Mouse (Mus musculus) heart, embryonic 13.5 days (tissue): ENCODE results near the gene Gm21904. TPM values are rescaled to one million over a fixed set of nuclear protein-coding genes. Genes with fewer than 3 reads are reported as not detected.
"Not testable (repeated sequence)": the region's sequence is repeated elsewhere in the genome, so short reads cannot be mapped to it uniquely, and the experiment has no call there.

Experiments
- ATAC-seq: fragments of 200-750 bp; cut with Nextera tagmentation; 2 replicates; pipeline ENCODE4 v1.8.0; 2017; ENCODE audit warnings: moderate TSS enrichment; ENCODE audit not compliant: insufficient number of reproducible peaks, low FRiP score, low TSS enrichment; ENCODE audit errors: extremely low read depth
- H3K27ac ChIP-seq: fragments of 300-500 bp; sonication (generic); replicated peaks from 2 replicates; pipeline ENCODE4 v1.5.1; 2015; ENCODE audit warnings: moderate library complexity, mild to moderate bottlenecking, inconsistent platforms
- H3K27me3 ChIP-seq: fragments of 300-500 bp; sonication (generic); replicated peaks from 2 replicates; pipeline ENCODE4 v1.6.1; 2015; ENCODE audit warnings: mild to moderate bottlenecking, inconsistent platforms
- H3K36me3 ChIP-seq: fragments of 300-500 bp; sonication (generic); 2 replicates; pipeline ENCODE4 v1.6.1; 2015; ENCODE audit warnings: mild to moderate bottlenecking, inconsistent platforms
- H3K4me1 ChIP-seq: fragments of 300-500 bp; sonication (generic); 2 replicates; pipeline ENCODE4 v1.6.1; 2015; ENCODE audit warnings: inconsistent platforms
- H3K4me2 ChIP-seq: fragments of 300-500 bp; sonication (generic); 2 replicates; pipeline ENCODE4 v1.6.1; 2015; ENCODE audit warnings: inconsistent platforms, mild to moderate bottlenecking, moderate library complexity
- H3K4me3 ChIP-seq: fragments of 300-500 bp; sonication (generic); 2 replicates; pipeline ENCODE4 v1.5.1; 2015; ENCODE audit warnings: moderate library complexity, mild to moderate bottlenecking, inconsistent platforms
- H3K9ac ChIP-seq: fragments of 300-500 bp; sonication (generic); 2 replicates; pipeline ENCODE4 v1.6.1; 2015; ENCODE audit warnings: inconsistent platforms, mild to moderate bottlenecking, moderate library complexity
- H3K9me3 ChIP-seq: fragments of 300-500 bp; sonication (generic); 2 replicates; pipeline ENCODE4 v1.6.1; 2016; ENCODE audit warnings: inconsistent platforms
- WGBS: fragments of 180-500 bp; shearing (Covaris S2); methylation state at CpG from one replicate; pipeline ENCODE4 v1.1.7; 2015; ENCODE audit warnings: mixed read lengths; 5-methylcytosine and 5-hydroxymethylcytosine counted together
- polyA plus RNA-seq: library from polyadenylated mRNA; unstranded; fragments of >200 nt; fragmentation: Nextera tagmentation; extraction: Ambion mirVana; gene quantifications from 2 replicates; pipeline ENCODE4 v1.2.1, GENCODE M21; 2015

Gm21904 gene
- not detected in 2 replicates for polyA plus RNA-seq

GRCm38 (mm10) chrY:17846166-17846565, at the start of gene Gm21904:
TSS of gene Gm21904 (minus strand) at chrY:17846266.
- not testable (repeated sequence) for H3K4me1 ChIP-seq, ATAC-seq, H3K4me3 ChIP-seq, H3K9ac ChIP-seq, H3K36me3 ChIP-seq, H3K27ac ChIP-seq, H3K9me3 ChIP-seq, H3K27me3 ChIP-seq, H3K4me2 ChIP-seq
- no CpG with 5 or more reads among the region's 3 CpGs for WGBS

GRCm38 (mm10) chrY:17874441-17874840, 28.4 kb upstream of the Gm21904 start, which contains the start of the genes Gm20772 and Gm20831:
TSS of gene Gm20772 (plus strand) at chrY:17874741.
TSS of gene Gm20831 (plus strand) at chrY:17874741.
- H3K36me3 ChIP-seq, ATAC-seq: not testable (repeated sequence)

More at GRCm38 (mm10) chrY:17874441-17874840, 28.4 kb upstream of the Gm21904 start, which contains the start of the genes Gm20772 and Gm20831:
- H3K4me2 ChIP-seq, H3K4me1 ChIP-seq, H3K9me3 ChIP-seq, H3K27me3 ChIP-seq, H3K9ac ChIP-seq, H3K4me3 ChIP-seq, H3K27ac ChIP-seq: not testable (repeated sequence)

Other genes starting within 250 kb of the Gm21904 start
- gene Gm20772, start 28.5 kb upstream of the Gm21904 start, polyA plus RNA-seq, result not detected in 2 replicates
- gene Gm20831, start 28.5 kb upstream of the Gm21904 start, polyA plus RNA-seq, result not detected in 2 replicates
- gene Srsy, start 91.1 kb upstream of the Gm21904 start, polyA plus RNA-seq, result not detected in 2 replicates
- not detected in 2 replicates for gene Gm21764, start 215.5 kb upstream of the Gm21904 start, polyA plus RNA-seq
- gene Ssty1, start 242.8 kb upstream of the Gm21904 start, polyA plus RNA-seq, result not detected in 2 replicates